Mouse (Mus musculus) forebrain, embryonic 10.5 days (tissue): ENCODE measurements around the gene Inpp5b. TPM values are rescaled to one million over a fixed set of nuclear protein-coding genes. Genes with fewer than 3 reads are reported as not detected.

Experiments used
- DNase-seq: peaks from one replicate; pipeline ENCODE4 v3.0.0-alpha.2; 2017; ENCODE audit warnings: low spot score; ENCODE audit errors: extremely low spot score
- H3K27ac ChIP-seq: fragments of 300-500 bp; sonication (generic); 2 replicates; pipeline ENCODE4 v1.5.1; 2016; ENCODE audit warnings: mild to moderate bottlenecking
- H3K27me3 ChIP-seq: fragments of 300-500 bp; sonication (generic); 2 replicates; pipeline ENCODE4 v1.6.1; 2016; ENCODE audit warnings: mild to moderate bottlenecking; ENCODE audit not compliant: poor library complexity, severe bottlenecking
- H3K36me3 ChIP-seq: fragments of 300-500 bp; sonication (generic); replicated peaks from 2 replicates; pipeline ENCODE4 v1.6.1; 2016; ENCODE audit warnings: mild to moderate bottlenecking, moderate library complexity
- H3K4me1 ChIP-seq: fragments of 300-500 bp; sonication (generic); 2 replicates; pipeline ENCODE4 v1.6.1; 2016
- H3K4me3 ChIP-seq: fragments of 300-500 bp; sonication (generic); 2 replicates; pipeline ENCODE4 v1.5.1; 2016; ENCODE audit warnings: mild to moderate bottlenecking, moderate library complexity
- H3K9me3 ChIP-seq: fragments of 300-500 bp; sonication (generic); 2 replicates; pipeline ENCODE4 v1.6.1; 2016; ENCODE audit warnings: mild to moderate bottlenecking, moderate library complexity
- WGBS: fragments of 180-500 bp; shearing (Covaris S2); methylation state at CpG from one replicate; pipeline ENCODE4 v1.1.7; 2016; 5-methylcytosine and 5-hydroxymethylcytosine counted together
- polyA plus RNA-seq: library from polyadenylated mRNA; unstranded; fragments of >200 nt; fragmentation: Nextera tagmentation; extraction: Ambion mirVana; gene quantifications from 2 replicates; pipeline ENCODE4 v1.2.1, GENCODE M21; 2016

The Inpp5b gene
- polyA plus RNA-seq, 1 experiment from 2014 or later: 28.8 TPM

- Histone ChIP-seq H3K27ac (no peak overlapping the region), H3K9me3 (no peaks in the 10 kb centered on the region), H3K4me1 (peaks cover 14% of the 10 kb centered on the region), H3K36me3 (peaks cover 86% of the 10 kb centered on the region), H3K27me3 (no peaks in the 10 kb centered on the region), H3K4me3 (no peak overlapping the region)
- DNase-seq: no peak
- WGBS: 84% methylated on average over 9 of the region's 9 CpGs
Measured at GRCm38 (mm10) chr4:124809136-124809883, 67.7 kb downstream of the Inpp5b start.

- no peaks in the 10 kb centered on the region for H3K27me3 ChIP-seq
- H3K4me3 ChIP-seq: no peak overlapping the region
- no peak overlapping the region for H3K27ac ChIP-seq
- WGBS: 89% methylated on average over 7 of the region's 7 CpGs
- peaks cover 14% of the 10 kb centered on the region for H3K4me1 ChIP-seq
- H3K36me3 ChIP-seq: peaks cover 82% of the 10 kb centered on the region
- DNase-seq: no peak
- H3K9me3 ChIP-seq: no peaks in the 10 kb centered on the region
Measured at GRCm38 (mm10) chr4:124810056-124810455, 68.4 kb downstream of the Inpp5b start.

GRCm38 (mm10) chr4:124811347-124811975 is 69.8 kb downstream of the Inpp5b start:
- H3K36me3 ChIP-seq: peaks cover 77% of the 10 kb centered on the region
- 21% methylated on average over 9 of the region's 9 CpGs for WGBS
- H3K4me3 ChIP-seq: no peak overlapping the region
- no peak overlapping the region for H3K27ac ChIP-seq
- DNase-seq: no peak
- no peaks in the 10 kb centered on the region for H3K9me3 ChIP-seq
- peaks cover 14% of the 10 kb centered on the region for H3K4me1 ChIP-seq
- no peaks in the 10 kb centered on the region for H3K27me3 ChIP-seq

- Histone ChIP-seq H3K4me1 (peaks cover 20% of the 10 kb centered on the region), H3K9me3 (no peaks in the 10 kb centered on the region), H3K36me3 (peaks cover 48% of the 10 kb centered on the region), H3K4me3 (no peak overlapping the region), H3K27ac (no peak overlapping the region), H3K27me3 (no peaks in the 10 kb centered on the region)
- 95% methylated on average over 11 of the region's 11 CpGs for WGBS
- no peak for DNase-seq
Measured at GRCm38 (mm10) chr4:124815901-124816300, 74.3 kb downstream of the Inpp5b start.

GRCm38 (mm10) chr4:124817803-124818202 is 76.2 kb downstream of the Inpp5b start:
- Histone ChIP-seq H3K27ac (no peak overlapping the region), H3K27me3 (no peaks in the 10 kb centered on the region), H3K36me3 (peaks cover 52% of the 10 kb centered on the region), H3K4me1 (peaks cover 12% of the 10 kb centered on the region), H3K9me3 (no peaks in the 10 kb centered on the region), H3K4me3 (no peak overlapping the region)
- no peak for DNase-seq
- 21% methylated on average over 6 of the region's 6 CpGs for WGBS

- Histone ChIP-seq H3K4me1 (peaks cover 12% of the 10 kb centered on the region), H3K27ac (no peak overlapping the region), H3K27me3 (no peaks in the 10 kb centered on the region), H3K4me3 (no peak overlapping the region), H3K36me3 (peaks cover 55% of the 10 kb centered on the region), H3K9me3 (no peaks in the 10 kb centered on the region)
- DNase-seq: no peak
- 89% methylated on average over 4 of the region's 4 CpGs for WGBS
Measured at GRCm38 (mm10) chr4:124818832-124819231, 77.2 kb downstream of the Inpp5b start.

GRCm38 (mm10) chr4:124824967-124825366 is 83.3 kb downstream of the Inpp5b start:
- no peaks in the 10 kb centered on the region for H3K4me1 ChIP-seq
- WGBS: 91% methylated on average over 6 of the region's 6 CpGs
- peaks cover 95% of the 10 kb centered on the region for H3K36me3 ChIP-seq
- H3K27ac ChIP-seq: no peak overlapping the region
- H3K9me3 ChIP-seq: no peaks in the 10 kb centered on the region
- DNase-seq: no peak
- no peak overlapping the region for H3K4me3 ChIP-seq
- no peaks in the 10 kb centered on the region for H3K27me3 ChIP-seq

- no peak overlapping the region for H3K4me3 ChIP-seq
- H3K9me3 ChIP-seq: no peaks in the 10 kb centered on the region
- H3K4me1 ChIP-seq: no peaks in the 10 kb centered on the region
- no peak overlapping the region for H3K27ac ChIP-seq
- WGBS: 95% methylated on average over 21 of the region's 21 CpGs
- H3K27me3 ChIP-seq: no peaks in the 10 kb centered on the region
- peaks cover 95% of the 10 kb centered on the region for H3K36me3 ChIP-seq
- DNase-seq: no peak
Measured at GRCm38 (mm10) chr4:124825371-124825965, 83.8 kb downstream of the Inpp5b start.

- Histone ChIP-seq H3K36me3 (peaks cover 88% of the 10 kb centered on the region), H3K27me3 (no peaks in the 10 kb centered on the region), H3K4me3 (no peak overlapping the region), H3K4me1 (no peaks in the 10 kb centered on the region), H3K27ac (no peak overlapping the region), H3K9me3 (no peaks in the 10 kb centered on the region)
- WGBS: 86% methylated on average over 5 of the region's 5 CpGs
- DNase-seq: no peak
Measured at GRCm38 (mm10) chr4:124829671-124830070, 88.0 kb downstream of the Inpp5b start.

GRCm38 (mm10) chr4:124832796-124833195 is 91.1 kb downstream of the Inpp5b start:
- no peaks in the 10 kb centered on the region for H3K4me1 ChIP-seq
- H3K27me3 ChIP-seq: no peaks in the 10 kb centered on the region
- 95% methylated on average over 10 of the region's 10 CpGs for WGBS
- no peaks in the 10 kb centered on the region for H3K9me3 ChIP-seq
- DNase-seq: no peak
- H3K36me3 ChIP-seq: peaks cover 84% of the 10 kb centered on the region
- no peak overlapping the region for H3K27ac ChIP-seq
- no peak overlapping the region for H3K4me3 ChIP-seq

GRCm38 (mm10) chr4:124838035-124838700 is 96.5 kb downstream of the Inpp5b start:
- Histone ChIP-seq H3K4me1 (no peaks in the 10 kb centered on the region), H3K27me3 (no peaks in the 10 kb centered on the region), H3K27ac (no peak overlapping the region), H3K4me3 (no peak overlapping the region), H3K9me3 (peaks cover 6% of the 10 kb centered on the region; the same call in 1 of the 2 replicates), H3K36me3 (peaks cover 90% of the 10 kb centered on the region)
- WGBS: 93% methylated on average over 14 of the region's 14 CpGs
- no peak for DNase-seq

GRCm38 (mm10) chr4:124840998-124841397 is 99.3 kb downstream of the Inpp5b start:
- Histone ChIP-seq H3K27ac (no peak overlapping the region), H3K36me3 (peaks cover 92% of the 10 kb centered on the region), H3K9me3 (peaks cover 6% of the 10 kb centered on the region; the same call in 1 of the 2 replicates), H3K4me1 (no peaks in the 10 kb centered on the region), H3K27me3 (no peaks in the 10 kb centered on the region), H3K4me3 (no peak overlapping the region)
- no peak for DNase-seq
- 93% methylated on average over 1 of the region's 1 CpGs for WGBS
